Mouse (Mus musculus) gonadal fat pad, adult 2 months (tissue): ENCODE data around the gene Tctex1d1. TPM values are rescaled to one million over a fixed set of nuclear protein-coding genes. Genes with fewer than 3 reads are reported as not detected.

Source experiments
- DNase-seq: peaks from one replicate; pipeline ENCODE4 v3.0.0-alpha.2; 2012; ENCODE audit warnings: low read depth
- polyA plus RNA-seq: library from polyadenylated mRNA; depleted of rRNA; stranded (reverse); fragments of >200 nt; gene quantifications from 2 replicates; pipeline ENCODE4 v1.2.3, GENCODE M21; 2012

Tctex1d1 gene
- polyA plus RNA-seq, 1 experiment = 1.7 TPM

GRCm38 (mm10) chr4:102988526-102988925, 10.1 kb downstream of the Tctex1d1 start:
- no peak for DNase-seq

- no peak for DNase-seq
Measured at GRCm38 (mm10) chr4:102989391-102989790, 11.0 kb downstream of the Tctex1d1 start.

GRCm38 (mm10) chr4:102990016-102990415, 11.6 kb downstream of the Tctex1d1 start:
- DNase-seq = no peak

GRCm38 (mm10) chr4:102990595-102991340, 12.4 kb downstream of the Tctex1d1 start:
- DNase-seq = no peak

- no peak for DNase-seq
Measured at GRCm38 (mm10) chr4:102991685-102992084, 13.3 kb downstream of the Tctex1d1 start.

- DNase-seq = no peak
Measured at GRCm38 (mm10) chr4:103004681-103005080, 26.3 kb downstream of the Tctex1d1 start.

- DNase-seq = no peak
Measured at GRCm38 (mm10) chr4:103005190-103005945, 27.0 kb downstream of the Tctex1d1 start.

GRCm38 (mm10) chr4:103006266-103006665, 27.9 kb downstream of the Tctex1d1 start:
- DNase-seq = no peak

- DNase-seq = no peak
Measured at GRCm38 (mm10) chr4:103006943-103007418, 28.6 kb downstream of the Tctex1d1 start.

GRCm38 (mm10) chr4:103010734-103011133, 32.3 kb downstream of the Tctex1d1 start:
- no peak for DNase-seq

- DNase-seq = no peak
Measured at GRCm38 (mm10) chr4:103011823-103012222, 33.4 kb downstream of the Tctex1d1 start.

GRCm38 (mm10) chr4:103013490-103013889, 35.1 kb downstream of the Tctex1d1 start:
- no peak for DNase-seq

GRCm38 (mm10) chr4:103026621-103027020, 48.2 kb downstream of the Tctex1d1 start, which contains the start of gene Insl5:
Gene Insl5, minus strand, starts transcription at chr4:103026842.
- DNase-seq = no peak

- DNase-seq = no peak
Measured at GRCm38 (mm10) chr4:103027745-103028144, 49.3 kb downstream of the Tctex1d1 start.

GRCm38 (mm10) chr4:103028177-103029088, 50.0 kb downstream of the Tctex1d1 start:
- no peak for DNase-seq

GRCm38 (mm10) chr4:103039103-103039837, 60.9 kb downstream of the Tctex1d1 start:
- no peak for DNase-seq

GRCm38 (mm10) chr4:103039838-103040191, 61.4 kb downstream of the Tctex1d1 start:
- DNase-seq = no peak

- no peak for DNase-seq
Measured at GRCm38 (mm10) chr4:103042997-103043396, 64.6 kb downstream of the Tctex1d1 start.

GRCm38 (mm10) chr4:103048046-103048445, 69.6 kb downstream of the Tctex1d1 start:
- no peak for DNase-seq
